Mouse (Mus musculus): Measurements from ENCODE around the gene Ascc1.

DNA sequence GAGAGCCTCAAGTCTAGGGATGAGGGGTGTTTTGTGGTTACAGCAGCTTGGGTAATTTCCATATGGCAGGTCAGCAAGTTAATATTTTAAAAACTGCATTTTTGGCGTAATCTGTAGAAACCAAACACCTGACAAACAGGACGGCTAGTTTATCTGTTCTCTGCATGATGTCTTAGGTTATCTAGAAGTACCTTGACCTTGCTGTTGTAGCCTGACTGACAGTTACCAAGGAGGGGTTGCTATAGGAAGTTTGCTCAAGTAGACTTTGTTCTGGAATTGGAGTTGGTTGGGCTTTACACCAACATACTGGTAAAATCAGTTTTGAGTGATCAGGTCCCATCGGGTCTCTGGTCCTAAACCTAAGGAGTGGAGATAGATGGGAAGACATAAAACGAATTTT lies 33.1 kb downstream of the Ascc1 start:
- TF ChIP-seq POLR2A (IDR thresholded peaks at IDR 0.05; ENCODE audit: insufficient read depth, low read length) = no peak
- no peak for TF ChIP-seq CTCF (IDR thresholded peaks at IDR 0.05; ENCODE audit: low read depth, low read length)
